Mouse (Mus musculus) heart, embryonic 15.5 days (tissue): Measurements from ENCODE around the gene Fbxo39. TPM values are rescaled to one million over a fixed set of nuclear protein-coding genes. Genes with fewer than 3 reads are reported as not detected.
A peak's percentile ranks its signal among the peaks of the same experiment; 100 is the strongest.

ENCODE experiments used
- ATAC-seq: fragments of 200-750 bp; cut with Nextera tagmentation; replicated peaks from 2 replicates; pipeline ENCODE4 v1.8.0; 2017; ENCODE audit warnings: low read depth, moderate TSS enrichment; ENCODE audit not compliant: insufficient number of reproducible peaks, insufficient read depth, low FRiP score
- H3K27ac ChIP-seq: fragments of 300-500 bp; sonication (generic); 2 replicates; pipeline ENCODE4 v1.5.1; 2015; ENCODE audit warnings: mild to moderate bottlenecking, inconsistent platforms
- H3K27me3 ChIP-seq: fragments of 300-500 bp; sonication (generic); 2 replicates; pipeline ENCODE4 v1.6.1; 2015; ENCODE audit warnings: inconsistent platforms
- H3K36me3 ChIP-seq: fragments of 300-500 bp; sonication (generic); 2 replicates; pipeline ENCODE4 v1.6.1; 2015; ENCODE audit warnings: mild to moderate bottlenecking, inconsistent platforms
- H3K4me1 ChIP-seq: fragments of 300-500 bp; sonication (generic); replicated peaks from 2 replicates; pipeline ENCODE4 v1.6.1; 2015; ENCODE audit warnings: inconsistent platforms
- H3K4me2 ChIP-seq: fragments of 300-500 bp; sonication (generic); 2 replicates; pipeline ENCODE4 v1.6.1; 2015; ENCODE audit warnings: inconsistent platforms, mild to moderate bottlenecking, moderate library complexity
- H3K4me3 ChIP-seq: fragments of 300-500 bp; sonication (generic); 2 replicates; pipeline ENCODE4 v1.5.1; 2015; ENCODE audit warnings: mild to moderate bottlenecking, inconsistent platforms
- H3K9ac ChIP-seq: fragments of 300-500 bp; sonication (generic); 2 replicates; pipeline ENCODE4 v1.6.1; 2015; ENCODE audit warnings: mild to moderate bottlenecking, inconsistent platforms
- H3K9me3 ChIP-seq: fragments of 300-500 bp; sonication (generic); replicated peaks from 2 replicates; pipeline ENCODE4 v1.6.1; 2016; ENCODE audit warnings: inconsistent platforms
- WGBS: fragments of 180-500 bp; shearing (Covaris S2); methylation state at CpG from one replicate; pipeline ENCODE4 v1.1.7; 2015; ENCODE audit warnings: mixed read lengths; 5-methylcytosine and 5-hydroxymethylcytosine counted together
- polyA plus RNA-seq: library from polyadenylated mRNA; unstranded; fragments of >200 nt; fragmentation: Nextera tagmentation; extraction: Ambion mirVana; gene quantifications from 2 replicates; pipeline ENCODE4 v1.2.1, GENCODE M21; 2015

The Fbxo39 gene
- polyA plus RNA-seq, 1 experiment from 2014 or later: not detected

DNA sequence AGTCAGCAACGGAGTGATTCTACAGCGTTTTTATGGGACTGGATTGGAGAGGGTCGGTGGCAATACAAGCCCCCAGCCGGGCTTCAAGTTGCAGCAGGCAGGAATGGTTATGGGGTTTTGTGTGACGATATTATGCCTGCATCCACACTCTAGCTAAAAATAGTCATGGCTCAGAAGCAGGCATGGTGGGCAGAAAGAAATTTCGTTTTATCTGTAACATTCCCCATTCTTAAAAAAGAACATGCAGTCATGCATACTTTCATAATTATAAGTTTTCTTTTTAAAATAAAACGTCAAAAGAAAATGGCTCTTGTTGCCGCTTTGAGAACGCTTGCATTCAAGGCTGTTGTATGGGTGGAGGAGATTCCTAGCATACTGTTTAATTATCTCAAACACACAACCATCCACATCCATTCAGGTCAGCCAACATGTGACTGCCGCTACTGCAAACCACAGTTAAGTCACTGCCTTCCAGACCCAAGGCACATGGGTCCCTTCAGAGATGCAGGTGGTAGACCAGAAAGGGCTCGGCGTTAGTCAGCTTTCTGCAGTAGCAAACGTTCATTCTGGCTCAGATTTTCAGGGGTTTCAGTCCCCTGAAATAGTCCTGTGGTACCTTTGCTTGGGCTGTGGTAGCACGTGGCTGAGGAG lies 29.6 kb upstream of the Fbxo39 start:
- Histone ChIP-seq H3K27ac (no peak overlapping the region), H3K36me3 (no peaks in the 10 kb centered on the region), H3K9ac (no peak overlapping the region), H3K27me3 (no peaks in the 10 kb centered on the region), H3K4me3 (no peak overlapping the region), H3K4me1 (peaks cover 3% of the 10 kb centered on the region), H3K9me3 (no peaks in the 10 kb centered on the region), H3K4me2 (no peak overlapping the region)
- WGBS: 67% methylated on average over 14 of the region's 14 CpGs
- no peak for ATAC-seq

DNA sequence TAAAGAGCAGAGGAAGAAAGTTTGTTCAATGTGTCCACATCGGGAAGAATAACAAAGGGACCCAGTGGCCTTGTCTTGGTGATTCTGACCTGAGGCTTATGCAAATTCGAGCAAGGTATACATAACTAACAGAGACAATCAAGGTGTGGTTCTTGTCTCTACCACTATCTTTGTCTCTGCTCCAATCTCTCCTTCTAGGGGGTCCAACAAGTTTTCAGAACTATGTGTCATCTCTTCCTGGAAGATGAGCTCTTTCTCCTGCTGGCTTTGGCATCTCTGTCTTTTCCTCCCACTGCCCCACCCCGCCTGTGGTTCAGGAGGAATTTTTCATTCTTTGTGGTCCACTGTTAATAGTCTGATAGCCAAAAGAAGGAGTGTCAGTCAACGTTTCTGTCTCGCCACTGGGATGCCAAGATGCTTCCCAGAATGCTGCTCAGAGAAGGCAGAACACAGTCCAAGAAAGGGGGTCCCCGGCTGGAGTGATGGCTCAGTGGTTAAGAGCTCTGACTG lies 28.2 kb upstream of the Fbxo39 start:
- no peak for ATAC-seq
- H3K9ac ChIP-seq: no peak overlapping the region
- H3K9me3 ChIP-seq: no peaks in the 10 kb centered on the region
- H3K4me3 ChIP-seq: no peak overlapping the region
- H3K27me3 ChIP-seq: no peaks in the 10 kb centered on the region
- H3K36me3 ChIP-seq: no peaks in the 10 kb centered on the region
- no peak overlapping the region for H3K4me2 ChIP-seq
- WGBS: 67% methylated on average over 6 of the region's 6 CpGs
- H3K27ac ChIP-seq: no peak overlapping the region
- H3K4me1 ChIP-seq: peaks cover 3% of the 10 kb centered on the region

DNA sequence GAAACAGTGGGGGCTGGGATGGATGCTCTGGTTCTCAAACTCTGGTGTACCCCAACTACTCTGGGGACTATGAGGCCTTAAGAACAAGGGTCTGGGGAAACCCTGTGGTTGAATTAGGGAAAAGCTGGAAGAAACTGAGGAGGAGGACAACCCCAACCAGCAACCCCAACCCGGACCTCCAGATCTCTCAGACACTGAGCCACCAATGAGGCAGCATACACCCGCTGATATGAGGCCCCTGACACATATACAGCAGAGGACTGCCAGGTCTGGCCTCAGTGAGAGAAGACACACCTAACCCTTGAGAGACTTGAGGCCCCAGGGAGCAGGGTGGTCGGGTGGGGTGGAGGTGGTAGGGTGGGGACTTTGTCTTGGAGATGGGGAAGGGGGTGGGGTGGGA lies 27.6 kb upstream of the Fbxo39 start:
- H3K4me1 ChIP-seq: peaks cover 3% of the 10 kb centered on the region
- H3K4me2 ChIP-seq: no peak overlapping the region
- no peaks in the 10 kb centered on the region for H3K36me3 ChIP-seq
- no peak overlapping the region for H3K27ac ChIP-seq
- no peaks in the 10 kb centered on the region for H3K9me3 ChIP-seq
- H3K4me3 ChIP-seq: no peak overlapping the region
- H3K9ac ChIP-seq: no peak overlapping the region
- no peaks in the 10 kb centered on the region for H3K27me3 ChIP-seq
- WGBS: 69% methylated on average over 3 of the region's 3 CpGs
- no peak for ATAC-seq

DNA sequence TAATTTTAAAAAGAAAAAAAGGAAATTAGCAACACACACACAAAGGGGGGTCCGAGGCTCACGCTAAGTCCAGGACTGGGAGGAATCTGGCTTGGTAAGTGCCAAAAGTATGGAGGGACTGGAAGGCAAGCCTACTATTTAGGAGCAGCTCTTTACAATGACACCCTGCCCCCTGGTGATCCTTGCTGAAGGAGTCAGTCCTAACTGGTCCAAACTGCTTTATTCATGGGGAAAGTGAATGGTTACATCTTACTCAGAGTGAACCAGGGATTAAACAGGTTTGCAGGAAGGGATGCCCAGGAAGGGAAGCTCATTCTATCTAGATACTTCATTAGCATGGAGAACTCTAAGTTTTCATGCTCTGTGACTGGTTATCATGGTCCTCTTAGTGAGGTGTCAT lies 27.1 kb upstream of the Fbxo39 start:
- no peak overlapping the region for H3K4me3 ChIP-seq
- H3K27ac ChIP-seq: no peak overlapping the region
- H3K9ac ChIP-seq: no peak overlapping the region
- H3K27me3 ChIP-seq: no peaks in the 10 kb centered on the region
- 90% methylated on average over 2 of the region's 2 CpGs for WGBS
- H3K36me3 ChIP-seq: no peaks in the 10 kb centered on the region
- peaks cover 3% of the 10 kb centered on the region for H3K4me1 ChIP-seq
- no peak overlapping the region for H3K4me2 ChIP-seq
- no peak for ATAC-seq
- H3K9me3 ChIP-seq: no peaks in the 10 kb centered on the region

DNA sequence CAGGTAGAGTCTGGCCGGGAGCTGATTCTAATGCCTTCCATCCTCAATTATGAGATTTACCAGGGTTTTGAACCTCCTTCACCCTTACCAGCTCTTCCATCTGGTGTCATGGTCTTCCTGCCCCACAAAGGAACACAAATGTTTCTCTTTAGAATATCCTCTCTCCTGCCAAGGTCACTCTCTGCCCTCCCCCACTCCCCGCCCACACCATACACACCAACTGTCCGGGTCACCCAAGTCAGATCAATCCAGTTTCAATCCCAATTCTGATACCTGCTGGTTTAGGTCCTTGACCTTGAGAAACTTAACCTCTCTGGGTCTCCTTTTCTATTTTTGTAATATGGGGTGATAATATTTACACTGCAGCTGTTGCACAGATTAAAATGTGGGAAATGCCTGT lies 26.7 kb upstream of the Fbxo39 start:
- H3K9ac ChIP-seq: no peak overlapping the region
- no peaks in the 10 kb centered on the region for H3K36me3 ChIP-seq
- no peak overlapping the region for H3K4me2 ChIP-seq
- no peak overlapping the region for H3K27ac ChIP-seq
- H3K9me3 ChIP-seq: no peaks in the 10 kb centered on the region
- ATAC-seq: no peak
- H3K4me3 ChIP-seq: no peak overlapping the region
- peaks cover 3% of the 10 kb centered on the region for H3K4me1 ChIP-seq
- 79% methylated on average over 3 of the region's 3 CpGs for WGBS
- H3K27me3 ChIP-seq: no peaks in the 10 kb centered on the region

DNA sequence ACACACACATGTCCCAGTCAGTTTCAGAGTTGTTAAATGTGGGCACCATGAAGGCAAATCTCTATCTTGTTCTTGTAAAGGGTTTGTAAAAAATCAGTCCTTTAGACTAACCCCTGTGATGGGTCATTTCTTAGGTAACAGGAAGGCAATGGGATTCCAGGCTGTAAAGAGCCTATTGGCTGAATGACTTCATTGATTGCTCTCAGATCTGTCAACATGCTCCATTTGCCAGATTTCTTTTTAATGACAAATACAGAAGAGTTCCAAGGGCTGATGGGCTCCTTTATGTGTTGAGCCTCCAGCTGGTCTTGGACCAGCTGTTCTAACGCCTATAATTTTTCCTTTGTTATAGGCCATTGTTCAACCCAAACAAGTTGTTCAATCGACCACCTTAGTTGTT lies 21.1 kb upstream of the Fbxo39 start:
- Histone ChIP-seq H3K36me3 (no peaks in the 10 kb centered on the region), H3K27ac (no peak overlapping the region), H3K4me1 (no peaks in the 10 kb centered on the region), H3K4me2 (no peak overlapping the region), H3K27me3 (no peaks in the 10 kb centered on the region), H3K4me3 (no peak overlapping the region), H3K9me3 (no peaks in the 10 kb centered on the region), H3K9ac (no peak overlapping the region)
- WGBS: 88% methylated on average over 2 of the region's 2 CpGs
- no peak for ATAC-seq

DNA sequence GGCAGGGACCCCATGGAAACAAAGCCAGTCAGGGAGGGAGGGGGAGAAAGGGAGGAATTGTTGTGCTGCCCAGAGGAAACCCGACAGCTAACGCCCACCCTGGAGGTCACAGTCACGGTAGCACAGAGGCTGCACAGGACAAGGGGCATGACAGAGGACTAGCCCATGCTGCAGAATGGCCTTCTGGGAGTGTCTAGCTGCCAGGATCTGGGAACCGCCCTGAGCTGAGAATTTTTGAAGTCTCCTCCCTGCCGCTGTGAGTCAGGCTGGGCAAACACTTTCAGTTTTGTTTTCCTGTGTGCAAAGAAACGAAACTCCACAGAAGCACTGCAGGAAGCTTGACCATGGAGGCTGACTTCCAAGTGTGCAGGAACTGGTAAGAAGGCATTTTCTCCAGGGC lies 12.9 kb upstream of the Fbxo39 start, which contains the start of gene Xaf1:
Gene Xaf1, plus strand, starts transcription at position 296 of the 400 bp plus-strand sequence.
- H3K4me3 ChIP-seq: peak within 1 kb of the TSS; percentile 38
- peaks cover 11% of the 10 kb centered on the region; the same call in 1 of the 2 replicates for H3K4me1 ChIP-seq
- H3K9me3 ChIP-seq: no peaks in the 10 kb centered on the region
- ATAC-seq: peak; percentile 82
- peak within 1 kb of the TSS; percentile 64 for H3K27ac ChIP-seq
- WGBS: 10% methylated on average over 6 of the region's 6 CpGs
- H3K27me3 ChIP-seq: no peaks in the 10 kb centered on the region
- no peaks in the 10 kb centered on the region for H3K36me3 ChIP-seq
- H3K4me2 ChIP-seq: peak within 1 kb of the TSS; percentile 57
- no peak within 1 kb of the TSS for H3K9ac ChIP-seq

DNA sequence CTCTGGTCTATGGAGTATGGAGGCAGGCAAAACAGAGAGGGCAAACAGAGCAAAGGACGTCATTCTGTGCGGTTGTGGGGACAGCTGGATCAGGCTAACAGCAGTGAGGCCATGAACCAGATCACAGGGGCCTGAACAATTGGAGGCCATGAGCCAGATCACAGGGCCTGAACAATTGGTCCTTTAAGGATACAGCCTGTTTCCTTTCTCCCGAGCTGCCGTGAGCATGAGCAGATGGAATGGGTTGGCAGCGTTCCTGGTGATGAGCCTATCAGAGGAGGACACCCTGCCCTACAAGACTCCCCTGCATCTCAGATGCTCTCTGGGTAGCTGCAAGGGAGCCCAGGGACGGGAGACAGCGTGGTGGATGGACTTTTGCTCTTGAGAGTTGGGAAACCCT lies 12.0 kb upstream of the Fbxo39 start:
- H3K4me2 ChIP-seq: peak overlapping the region; percentile 57
- peaks cover 11% of the 10 kb centered on the region; the same call in 1 of the 2 replicates for H3K4me1 ChIP-seq
- peak overlapping the region; percentile 64 for H3K27ac ChIP-seq
- no peaks in the 10 kb centered on the region for H3K36me3 ChIP-seq
- H3K9ac ChIP-seq: no peak overlapping the region
- no peak for ATAC-seq
- WGBS: 62% methylated on average over 7 of the region's 7 CpGs
- H3K9me3 ChIP-seq: no peaks in the 10 kb centered on the region
- H3K4me3 ChIP-seq: peak overlapping the region; percentile 38
- no peaks in the 10 kb centered on the region for H3K27me3 ChIP-seq

DNA sequence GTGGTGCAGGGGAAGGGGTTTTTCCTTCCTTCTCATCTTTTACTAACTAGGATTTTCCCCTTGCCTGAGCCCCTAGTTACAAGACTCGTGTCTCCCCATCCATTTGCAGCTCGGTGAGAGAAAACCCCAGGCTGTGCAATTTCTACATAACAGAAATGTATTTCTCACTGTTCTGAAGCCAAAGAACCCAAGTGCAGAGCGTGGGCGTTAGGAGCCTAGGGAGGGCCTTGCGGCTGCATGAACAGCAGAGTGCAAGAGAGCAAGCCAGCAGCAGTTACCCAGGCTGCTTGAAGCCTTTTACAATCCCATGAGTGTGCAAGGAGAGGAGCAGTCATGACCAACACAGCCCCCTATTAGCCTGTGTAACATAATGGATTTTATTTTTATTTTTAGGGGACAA lies 6.8 kb upstream of the Fbxo39 start:
- no peak overlapping the region for H3K9ac ChIP-seq
- no peak overlapping the region for H3K27ac ChIP-seq
- 80% methylated on average over 5 of the region's 5 CpGs for WGBS
- no peak overlapping the region for H3K4me2 ChIP-seq
- H3K27me3 ChIP-seq: 0 out of 2 replicates have a peak, but pooled peaks cover 3% of the 10 kb centered on the region
- no peak overlapping the region for H3K4me3 ChIP-seq
- 0 out of 2 replicates have a peak, but pooled peaks cover 3% of the 10 kb centered on the region for H3K36me3 ChIP-seq
- no peak for ATAC-seq
- no peaks in the 10 kb centered on the region for H3K9me3 ChIP-seq
- peaks cover 6% of the 10 kb centered on the region for H3K4me1 ChIP-seq

DNA sequence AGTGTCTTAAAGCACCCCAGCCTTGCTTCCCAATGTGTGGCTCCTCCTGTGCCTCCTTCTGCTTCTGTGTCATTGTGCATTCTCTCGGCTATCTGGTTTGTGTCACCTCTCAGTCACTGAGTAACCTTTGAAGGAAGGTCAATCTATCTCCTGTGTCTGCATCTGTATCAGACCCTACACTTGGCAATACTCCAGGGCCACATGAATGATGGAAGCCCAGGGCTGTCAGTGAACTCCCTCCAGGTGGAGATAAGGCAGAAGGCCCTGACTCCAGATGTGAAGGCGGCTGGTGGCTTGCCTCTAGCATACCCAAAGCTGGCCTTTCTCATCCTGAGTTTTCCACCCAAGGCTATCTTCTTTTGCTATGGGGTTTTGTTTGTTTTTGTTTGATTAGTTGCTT lies 5.3 kb upstream of the Fbxo39 start:
- 21% methylated on average over 2 of the region's 2 CpGs for WGBS
- no peak overlapping the region for H3K4me3 ChIP-seq
- H3K9ac ChIP-seq: no peak overlapping the region
- H3K36me3 ChIP-seq: 0 out of 2 replicates have a peak, but pooled peaks cover 3% of the 10 kb centered on the region
- no peak overlapping the region for H3K27ac ChIP-seq
- no peaks in the 10 kb centered on the region for H3K9me3 ChIP-seq
- H3K4me2 ChIP-seq: no peak overlapping the region
- ATAC-seq: no peak
- H3K27me3 ChIP-seq: peaks cover 16% of the 10 kb centered on the region
- peaks cover 6% of the 10 kb centered on the region for H3K4me1 ChIP-seq

DNA sequence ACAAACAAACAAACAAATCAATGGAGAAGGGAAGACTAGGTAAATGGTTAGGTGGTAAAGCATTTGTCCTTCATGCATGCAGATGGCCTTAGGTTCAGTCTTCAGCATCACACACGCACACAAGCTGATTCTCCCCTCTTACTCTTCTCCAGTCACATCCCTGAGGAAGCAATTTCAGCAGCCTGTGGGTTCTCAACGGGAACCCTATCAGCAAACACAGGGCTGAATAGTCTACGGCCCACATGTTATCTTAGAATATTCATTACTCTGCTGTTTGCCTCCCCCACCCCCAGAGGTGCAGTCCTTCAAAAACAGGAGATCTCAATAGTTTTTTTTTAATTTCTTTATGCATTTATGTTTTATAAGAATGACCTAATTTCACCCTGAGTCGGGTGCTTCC lies 3.8 kb upstream of the Fbxo39 start:
- 0 out of 2 replicates have a peak, but pooled peaks cover 3% of the 10 kb centered on the region for H3K36me3 ChIP-seq
- H3K27ac ChIP-seq: no peak overlapping the region
- 61% methylated on average over 4 of the region's 4 CpGs for WGBS
- H3K9me3 ChIP-seq: no peaks in the 10 kb centered on the region
- H3K4me2 ChIP-seq: no peak overlapping the region
- H3K4me1 ChIP-seq: peaks cover 11% of the 10 kb centered on the region
- H3K27me3 ChIP-seq: peaks cover 31% of the 10 kb centered on the region
- H3K9ac ChIP-seq: no peak overlapping the region
- no peak for ATAC-seq
- no peak overlapping the region for H3K4me3 ChIP-seq
